Mouse (Mus musculus): ENCODE results near the gene Hibadh.

Gene Hibadh

GRCm38 (mm10) chr6:52638471-52639185 lies 1.6 kb downstream of the Hibadh start:
- DNase-seq = no peak

DNA sequence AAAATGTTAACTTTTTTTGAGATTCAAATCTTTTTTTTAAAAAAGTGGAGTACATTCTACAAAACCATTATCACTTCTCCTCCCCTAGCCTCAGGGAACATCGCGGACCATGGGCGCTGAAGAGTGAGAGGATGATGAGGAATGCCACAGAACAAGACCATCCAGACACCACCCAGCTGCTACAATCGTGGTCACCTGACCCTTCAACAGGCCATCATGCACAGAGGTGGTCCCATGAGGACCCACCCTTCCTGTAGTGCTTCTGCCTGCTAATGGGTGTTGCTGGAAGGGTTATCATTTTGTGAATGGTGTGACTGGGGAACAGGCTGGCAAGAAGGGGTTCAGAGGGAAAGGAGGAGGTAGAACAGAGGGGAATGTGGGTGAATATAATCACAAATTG lies 2.9 kb downstream of the Hibadh start:
- no peak for DNase-seq

DNA sequence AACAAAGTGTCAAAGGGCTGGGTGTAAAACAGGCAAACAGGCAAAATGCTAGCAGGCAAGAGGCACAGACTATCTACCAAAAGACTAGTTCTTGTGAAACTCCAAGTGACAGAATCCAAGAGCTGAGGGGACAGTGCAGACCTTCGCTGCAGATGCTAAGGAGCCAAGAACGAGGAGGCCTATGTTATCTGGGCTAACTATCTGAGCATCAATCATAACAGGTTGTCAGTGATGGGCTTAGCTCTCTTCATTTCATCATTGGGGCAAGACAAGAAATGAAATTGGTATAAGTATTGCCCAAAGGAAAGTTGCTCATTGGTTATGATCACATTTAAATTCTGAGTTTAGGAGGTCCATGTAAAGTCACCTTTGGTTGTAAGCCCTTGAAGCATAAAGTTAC lies 4.8 kb downstream of the Hibadh start:
- DNase-seq = no peak

DNA sequence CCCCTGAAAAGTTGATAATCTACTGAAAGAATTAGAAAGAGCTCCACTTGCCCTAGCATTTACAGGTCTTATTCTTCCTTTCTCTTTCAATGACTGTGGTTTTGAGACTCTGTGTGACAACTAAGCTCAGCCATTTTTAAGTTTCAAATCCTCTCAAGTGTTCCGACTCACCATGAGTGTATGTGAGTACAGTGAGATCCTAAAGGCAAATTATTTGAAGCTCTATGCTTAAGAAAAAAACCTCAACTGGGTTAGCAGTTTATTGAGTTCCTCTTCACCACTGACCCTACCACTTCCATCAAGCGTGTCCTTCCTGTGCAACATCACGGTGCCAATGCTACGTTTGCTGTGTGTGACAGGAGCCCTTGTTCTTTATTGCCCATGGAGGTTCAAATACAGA lies 9.6 kb downstream of the Hibadh start:
- no peak for DNase-seq

DNA sequence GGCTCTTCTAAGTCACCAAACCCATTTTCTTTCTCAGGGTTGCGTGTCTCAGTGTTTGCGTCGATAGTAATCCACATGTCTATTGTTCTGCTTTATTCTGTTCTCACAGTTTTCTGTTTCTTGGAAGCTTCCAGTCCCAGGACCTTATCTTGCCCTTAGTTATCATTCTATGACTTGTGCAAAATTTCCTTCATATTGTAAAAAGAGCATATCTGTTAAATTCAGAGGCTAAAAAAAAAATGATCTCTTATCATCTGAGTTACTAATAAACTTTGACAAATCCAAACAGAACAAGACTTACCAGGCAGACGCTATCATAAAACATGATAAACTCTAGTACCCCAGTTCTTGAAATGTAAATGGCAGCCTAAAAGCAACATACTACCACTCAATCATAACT lies 11.0 kb downstream of the Hibadh start:
- no peak for DNase-seq

DNA sequence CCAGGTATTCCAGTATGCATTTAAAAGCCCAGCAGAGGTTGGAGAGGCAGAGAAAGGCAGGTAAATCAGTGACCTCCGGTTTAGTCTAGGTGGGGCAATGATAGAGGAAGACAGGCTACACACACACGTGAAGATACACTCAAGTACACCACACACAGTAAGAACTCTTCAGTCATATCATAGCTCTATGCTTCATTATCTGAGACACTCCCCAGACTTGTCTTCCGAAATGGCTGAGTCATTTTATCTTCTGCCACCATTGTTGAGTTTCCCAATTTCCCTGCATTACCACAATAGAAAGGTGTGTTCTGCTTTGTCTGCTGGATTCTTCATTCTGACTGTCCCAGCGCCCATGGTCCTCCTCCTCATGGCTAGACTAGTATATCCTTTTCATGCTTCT lies 13.5 kb downstream of the Hibadh start:
- no peak for DNase-seq

DNA sequence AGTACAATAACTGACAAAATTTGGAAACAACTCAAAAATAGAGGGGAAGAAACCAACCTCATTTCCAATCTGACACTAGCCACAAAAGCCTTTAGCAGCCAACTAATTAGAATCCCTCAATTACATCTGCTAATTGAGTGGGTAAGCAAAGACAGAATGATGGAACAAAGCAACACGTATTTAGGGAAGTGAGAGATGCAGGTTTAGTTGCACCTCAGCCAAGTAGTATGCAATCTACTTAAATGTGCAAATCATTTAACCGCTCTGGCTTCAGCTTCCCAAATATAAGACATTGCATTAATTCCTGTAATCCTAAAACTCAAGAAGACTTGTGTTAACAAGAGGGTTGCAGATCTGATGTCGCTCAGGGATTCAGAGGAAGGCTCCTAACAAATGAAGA lies 16.4 kb downstream of the Hibadh start:
- no peak for DNase-seq

DNA sequence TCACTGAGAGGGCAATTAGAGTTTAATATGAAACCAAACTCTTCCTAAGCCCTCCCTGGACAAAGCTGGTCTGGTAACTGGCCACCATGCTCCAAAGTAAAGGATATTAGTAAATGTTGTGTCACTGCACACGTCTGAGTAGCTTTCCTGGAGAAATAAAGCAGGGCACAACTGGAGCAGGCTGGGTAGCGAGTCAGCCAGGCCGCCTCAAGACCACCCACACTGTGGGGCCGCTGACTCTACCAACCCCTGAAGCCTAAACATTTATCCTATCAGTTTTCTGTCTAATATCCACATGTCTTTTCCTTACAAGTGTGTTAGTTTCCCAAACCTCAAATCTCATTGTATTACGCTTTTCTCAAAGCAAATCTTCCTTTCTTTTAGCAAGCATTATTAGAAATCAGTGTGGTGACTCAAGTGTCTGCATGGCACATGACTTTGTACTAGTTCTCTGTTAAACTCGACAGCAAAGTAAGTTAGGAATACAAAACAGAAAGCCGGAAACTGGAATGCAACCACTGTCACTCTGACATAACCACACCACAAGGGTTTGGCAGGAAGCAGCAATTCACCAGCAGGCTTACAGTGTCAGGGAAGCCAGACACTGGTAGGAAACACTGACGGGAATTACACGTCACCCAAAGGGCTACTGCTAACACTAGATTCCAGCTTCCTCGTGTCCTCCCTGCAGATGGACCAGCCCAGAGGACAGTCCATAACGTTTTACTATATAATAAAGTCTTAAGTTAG lies 18.3 kb downstream of the Hibadh start:
- DNase-seq = peak; percentile 27 to 53

DNA sequence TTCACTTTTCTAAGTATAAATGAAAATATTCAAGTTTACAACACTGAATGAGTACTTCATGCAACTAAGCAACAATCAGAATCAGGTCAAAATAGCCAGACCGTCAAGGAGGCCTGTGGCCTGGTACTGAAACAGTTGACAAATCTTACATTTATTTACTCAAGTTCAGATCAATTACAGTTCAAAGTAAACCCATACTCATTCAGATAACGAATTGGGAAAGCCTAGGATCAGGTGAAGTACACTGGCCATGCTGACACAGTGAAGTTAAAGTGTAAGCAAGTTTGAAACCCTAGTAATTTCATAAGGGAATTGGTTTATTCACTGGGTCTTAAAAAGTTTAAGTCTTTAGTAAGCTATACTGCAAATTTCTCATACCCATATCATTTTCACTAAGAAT lies 20.1 kb downstream of the Hibadh start:
- no peak for DNase-seq

GRCm38 (mm10) chr6:52609626-52610352 lies 30.4 kb downstream of the Hibadh start:
- peak; percentile 59 to 81 for DNase-seq

GRCm38 (mm10) chr6:52608121-52608520 lies 32.1 kb downstream of the Hibadh start:
- DNase-seq = no peak

GRCm38 (mm10) chr6:52606746-52607347 lies 33.3 kb downstream of the Hibadh start:
- DNase-seq = peak; percentile 23 to 60

- DNase-seq = no peak
Measured at GRCm38 (mm10) chr6:52601706-52602642, 38.2 kb downstream of the Hibadh start.

- DNase-seq = peak; percentile 23 to 51
Measured at GRCm38 (mm10) chr6:52601117-52601516, 39.1 kb downstream of the Hibadh start.

DNA sequence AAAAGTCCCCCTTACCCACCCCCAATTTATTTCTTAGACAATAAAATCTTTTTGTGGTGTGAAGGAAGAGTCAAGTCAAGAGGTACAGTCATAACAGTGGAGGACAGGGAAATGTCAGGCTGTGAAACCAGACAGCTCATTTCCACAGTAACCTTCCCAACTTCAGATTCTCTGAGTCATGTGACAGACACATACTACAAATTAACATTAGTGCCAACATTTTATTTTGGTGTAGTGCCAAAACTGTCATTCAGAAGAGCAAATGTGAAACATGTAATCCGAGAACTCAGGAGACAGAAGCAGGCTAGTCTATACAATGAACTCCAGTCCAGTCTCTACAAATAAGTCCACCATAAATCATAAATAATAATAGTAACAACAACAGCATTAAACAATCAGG lies 45.4 kb downstream of the Hibadh start:
- DNase-seq = no peak

DNA sequence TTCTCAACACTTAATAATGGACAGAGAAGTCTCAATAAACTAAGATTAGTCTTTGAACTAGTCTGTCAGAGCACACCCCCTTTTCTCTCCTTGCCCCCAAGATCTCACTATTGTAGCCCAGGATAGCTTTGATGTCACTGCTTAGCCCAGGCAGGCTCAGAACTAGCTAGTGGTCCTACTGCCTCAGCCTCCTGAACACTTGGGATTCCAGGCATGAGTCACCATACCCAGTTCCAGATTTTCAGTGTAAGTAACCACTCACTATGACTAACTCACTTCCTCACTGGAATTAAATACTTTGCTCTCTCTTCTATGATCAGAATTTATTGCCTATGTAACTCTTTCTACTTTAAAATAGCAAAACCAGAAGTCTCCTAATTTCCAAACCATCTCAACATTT lies 53.6 kb downstream of the Hibadh start:
- no peak for DNase-seq

- DNase-seq = peak; percentile 22 to 36
Measured at GRCm38 (mm10) chr6:52584383-52584782, 55.8 kb downstream of the Hibadh start.

GRCm38 (mm10) chr6:52581081-52581480 lies 59.1 kb downstream of the Hibadh start:
- DNase-seq = peak; percentile 27 to 41

- DNase-seq = no peak
Measured at GRCm38 (mm10) chr6:52578322-52578721, 61.9 kb downstream of the Hibadh start.

- peak in 1 of 2 experiments; percentile 26 for DNase-seq
Measured at GRCm38 (mm10) chr6:52577270-52577669, 62.9 kb downstream of the Hibadh start.

DNA sequence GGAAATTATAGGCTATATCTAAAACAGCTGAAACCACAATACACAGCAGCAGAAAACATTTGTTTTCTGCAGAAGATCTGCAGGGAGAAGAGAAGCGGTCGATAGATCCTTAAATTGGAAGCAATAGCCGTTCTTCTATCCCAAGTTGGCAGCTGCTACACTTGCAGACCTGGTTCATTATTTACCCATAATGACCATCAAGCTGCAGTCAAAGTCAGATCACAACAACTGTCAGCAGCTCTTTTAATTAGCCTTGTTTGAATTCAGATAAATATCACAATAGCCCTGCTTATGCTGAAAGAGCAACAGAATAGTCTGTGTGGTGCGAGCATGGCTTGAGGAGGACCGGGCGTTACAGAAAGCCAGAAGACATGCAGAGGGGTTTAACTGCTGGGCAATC lies 71.5 kb downstream of the Hibadh start:
- no peak for DNase-seq
